Mouse (Mus musculus): ENCODE results near the gene Dnah8. TPM values are rescaled to one million over a fixed set of nuclear protein-coding genes. Genes with fewer than 3 reads are reported as not detected.

Gene Dnah8
- polyA plus RNA-seq, 1 experiment from 2014 or later = 5.0 TPM

Other genes with a start within 250 kb of the Dnah8 start
- 55.7 and 56.6 TPM in 2 replicates for gene Btbd9, start 47.9 kb upstream of the Dnah8 start, polyA plus RNA-seq (2015; fragmentation: Nextera tagmentation; extraction: Ambion mirVana)
- gene Glo1, start 2.5 kb downstream of the Dnah8 start, polyA plus RNA-seq (2015; fragmentation: Nextera tagmentation; extraction: Ambion mirVana) = 184 and 188 TPM in 2 replicates